In the genomic region with DNA sequence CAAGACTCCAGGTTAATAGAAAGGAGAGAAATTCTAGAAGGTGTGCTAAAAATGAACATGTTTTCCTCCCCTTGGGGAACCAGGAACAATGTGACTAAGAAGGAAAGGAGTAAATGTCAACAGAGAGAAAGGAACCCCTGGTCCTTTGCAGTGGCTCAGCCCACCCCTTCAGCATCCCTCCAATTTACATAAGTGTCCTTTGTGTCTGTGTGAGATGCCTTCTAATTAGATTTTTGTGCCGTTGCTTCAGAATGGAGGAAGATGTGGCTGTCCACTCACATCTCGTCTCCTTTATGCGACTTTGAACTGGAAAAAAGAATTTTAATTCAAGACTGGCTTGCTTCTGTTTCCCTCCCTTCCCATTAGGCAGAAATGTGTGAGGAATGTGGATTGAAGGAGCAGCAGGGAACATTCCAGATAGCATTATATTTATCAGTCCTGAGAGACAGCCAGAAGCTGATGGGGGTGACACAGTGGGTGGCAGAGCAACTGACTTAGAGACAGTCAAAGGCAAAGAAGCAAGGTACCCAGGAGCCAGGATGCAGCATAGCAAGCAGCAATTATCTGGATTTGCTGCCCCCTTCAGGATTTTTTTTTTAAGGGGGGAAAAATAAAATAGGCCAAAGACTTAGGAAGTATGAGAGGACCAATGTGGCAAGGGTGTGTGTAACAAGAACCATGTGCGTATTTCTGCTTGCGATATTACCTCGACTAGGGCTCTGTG, we compare ENCODE assay signal across 9 mouse cellular contexts.
A peak's percentile ranks its signal among the peaks of the same experiment; 100 is the strongest.
DNase-seq lines count a peak whose midpoint lies in the region; ATAC-seq lines count a peak whose summit lies in the region.
"Had no signal": no experiment of that assay in that cellular context is flagged by ENCODE, and none has a peak within 500 bp of the region (broad histone marks: within the 10 kb centered on the region; RNA-seq: fewer than 3 reads in every experiment).

No protein-coding gene starts in this region.

- DNase-seq in cerebellum, postnatal 4 days (ENCODE audit: low spot score in 2 of 2) = no peak
- DNase-seq in lung, postnatal 10 days = peak; percentile 59
- DNase-seq in lung, postnatal 4 days = no peak
- DNase-seq in retina, postnatal 7 days (ENCODE audit: low read depth, low spot score) = peak; percentile 20
- DNase-seq in urinary bladder, adult 18-20 months (ENCODE audit: low spot score in 2 of 2) = no peak
- DNase-seq in limb, embryonic 10.5 days (ENCODE audit: low spot score) = no peak

- 41% methylated on average over 6 of the region's 6 CpGs for WGBS in hindbrain, embryonic 12.5 days
- 69% methylated on average over 6 of the region's 6 CpGs for WGBS in limb, embryonic 10.5 days

- H3K27ac ChIP-seq in hindbrain, embryonic 12.5 days = peak overlapping the region; percentile 18; the same call in 1 of the 2 replicates
- H3K27ac ChIP-seq in limb, embryonic 10.5 days = no peak overlapping the region
- H3K27ac ChIP-seq: macrophage had no signal

- ATAC-seq in cerebellum, adult (ENCODE audit: insufficient number of reproducible peaks, low FRiP score, low TSS enrichment) = peak; percentile 52
- peak; percentile 81 for ATAC-seq in hindbrain, embryonic 12.5 days (ENCODE audit: low FRiP score)

- no peak overlapping the region for H3K4me2 ChIP-seq in hindbrain, embryonic 12.5 days (replicated peaks)

- no peaks in the 10 kb centered on the region for H3K9me3 ChIP-seq in hindbrain, embryonic 12.5 days (replicated peaks)
- no peaks in the 10 kb centered on the region for H3K9me3 ChIP-seq in limb, embryonic 10.5 days (replicated peaks)

- no peaks in the 10 kb centered on the region for H3K36me3 ChIP-seq in hindbrain, embryonic 12.5 days
- no peaks in the 10 kb centered on the region for H3K36me3 ChIP-seq in limb, embryonic 10.5 days

- H3K4me1 ChIP-seq in hindbrain, embryonic 12.5 days = peaks cover 6% of the 10 kb centered on the region
- H3K4me1 ChIP-seq in limb, embryonic 10.5 days = no peaks in the 10 kb centered on the region

- H3K27me3 ChIP-seq in hindbrain, embryonic 12.5 days = no peaks in the 10 kb centered on the region
- H3K27me3 ChIP-seq in limb, embryonic 10.5 days (ENCODE audit: low read depth, poor library complexity, severe bottlenecking) = no peaks in the 10 kb centered on the region

- no peak overlapping the region for H3K4me3 ChIP-seq in hindbrain, embryonic 12.5 days
- no peak overlapping the region for H3K4me3 ChIP-seq in limb, embryonic 10.5 days

- H3K9ac ChIP-seq in hindbrain, embryonic 12.5 days = no peak overlapping the region

Comparison
In these comparisons a context has a peak if more than half of its experiments do, and no peak if none do; other contexts are left out.
1. DNase-seq: peak in lung, postnatal 10 days (single experiment) and retina, postnatal 7 days (single experiment); none in cerebellum, postnatal 4 days (0 of 2), lung, postnatal 4 days (0 of 2), urinary bladder, adult 18-20 months (0 of 2) and limb, embryonic 10.5 days (single experiment).